Mouse (Mus musculus): ENCODE data around the gene Prn.

The Prn gene

GRCm38 (mm10) chr2:131909683-131910572 is at the start of gene Prn, which contains the start of gene Prnp:
Gene Prn (plus strand): TSS chr2:131909957.
Gene Prnp (plus strand): TSS chr2:131909928.
- peak; percentile 89 for DNase-seq

- DNase-seq, result no peak
These were observed 47.0 kb upstream of the Prn start for GRCm38 (mm10) chr2:131862617-131863275.

- no peak for DNase-seq
These were observed 46.3 kb upstream of the Prn start for GRCm38 (mm10) chr2:131863472-131863871.

GRCm38 (mm10) chr2:131864262-131864796 is 45.4 kb upstream of the Prn start:
- no peak for DNase-seq

- no peak for DNase-seq
These were observed 43.1 kb upstream of the Prn start for GRCm38 (mm10) chr2:131866676-131867075.

GRCm38 (mm10) chr2:131868983-131869382 is 40.8 kb upstream of the Prn start:
- no peak for DNase-seq

GRCm38 (mm10) chr2:131873376-131873775 is 36.4 kb upstream of the Prn start:
- no peak for DNase-seq

- DNase-seq, result no peak
These were observed 33.0 kb upstream of the Prn start for GRCm38 (mm10) chr2:131876551-131877265.

- no peak for DNase-seq
These were observed 28.0 kb upstream of the Prn start for GRCm38 (mm10) chr2:131881766-131882165.

GRCm38 (mm10) chr2:131883136-131883535 is 26.6 kb upstream of the Prn start:
- no peak for DNase-seq

GRCm38 (mm10) chr2:131886503-131887160 is 23.1 kb upstream of the Prn start:
- DNase-seq, result no peak

GRCm38 (mm10) chr2:131888233-131888632 is 21.5 kb upstream of the Prn start:
- DNase-seq, result peak; percentile 29

GRCm38 (mm10) chr2:131892534-131892933 is 17.2 kb upstream of the Prn start:
- DNase-seq, result no peak

- DNase-seq, result no peak
These were observed 14.7 kb upstream of the Prn start for GRCm38 (mm10) chr2:131895106-131895505.

- DNase-seq, result no peak
These were observed 13.7 kb upstream of the Prn start for GRCm38 (mm10) chr2:131896011-131896410.

GRCm38 (mm10) chr2:131897336-131898109 is 12.2 kb upstream of the Prn start:
- no peak for DNase-seq

- DNase-seq, result no peak
These were observed 7.3 kb upstream of the Prn start for GRCm38 (mm10) chr2:131902423-131902822.

- no peak for DNase-seq
These were observed 6.9 kb upstream of the Prn start for GRCm38 (mm10) chr2:131902867-131903266.

- DNase-seq, result no peak
These were observed 4.7 kb upstream of the Prn start for GRCm38 (mm10) chr2:131905025-131905424.

GRCm38 (mm10) chr2:131905776-131906175 is 4.0 kb upstream of the Prn start:
- DNase-seq, result no peak

GRCm38 (mm10) chr2:131906266-131906665 is 3.5 kb upstream of the Prn start:
- DNase-seq, result no peak

- no peak for DNase-seq
These were observed 2.9 kb upstream of the Prn start for GRCm38 (mm10) chr2:131906846-131907245.
